13 mouse cellular contexts compared by ENCODE assay signal in genomic region chr5:4323387-4323704, GRCm38 (mm10).
DNase-seq lines count a peak whose midpoint lies in the region; ATAC-seq and TF ChIP-seq lines count a peak whose summit lies in the region.
"Had no signal": no experiment of that assay in that cellular context is flagged by ENCODE, and none has a peak within 500 bp of the region (broad histone marks: within the 10 kb centered on the region; RNA-seq: fewer than 3 reads in every experiment).

No protein-coding gene starts in this region.

- no peaks in the 10 kb centered on the region for H3K27me3 ChIP-seq in lung, postnatal 0 days (replicated peaks; ENCODE audit: insufficient read depth, low read length)
- H3K27me3 ChIP-seq in stomach, embryonic 16.5 days (ENCODE audit: control insufficient read depth, insufficient read depth, low read length): no peaks in the 10 kb centered on the region
- H3K27me3 ChIP-seq: neural tube, embryonic 15.5 days had no signal

- no peak overlapping the region for H3K4me3 ChIP-seq in lung, postnatal 0 days (ENCODE audit: low read depth, low read length)
- no peak overlapping the region for H3K4me3 ChIP-seq in stomach, embryonic 16.5 days (replicated peaks; ENCODE audit: low read length)
- H3K4me3 ChIP-seq: neural tube, embryonic 15.5 days had no signal

- H3K4me1 ChIP-seq in lung, postnatal 0 days (ENCODE audit: insufficient read depth, low read depth, low read length): peaks cover 8% of the 10 kb centered on the region; the same call in 1 of the 2 replicates
- H3K4me1 ChIP-seq in stomach, embryonic 16.5 days (ENCODE audit: control insufficient read depth, insufficient read depth, low read length): peaks cover 12% of the 10 kb centered on the region
- H3K4me1 ChIP-seq: neural tube, embryonic 15.5 days had no signal

- peak; percentile 75; the same call in 1 of the 2 replicates for TF ChIP-seq EP300 in lung, postnatal 0 days (IDR thresholded peaks at IDR 0.05)

- 0 out of 2 replicates have a peak overlapping the region, but pooled peaks have one; percentile 20 for H3K27ac ChIP-seq in lung, postnatal 0 days (ENCODE audit: low read length)
- peak overlapping the region; percentile 42; the same call in 1 of the 2 replicates for H3K27ac ChIP-seq in stomach, embryonic 16.5 days (ENCODE audit: low read length)
- H3K27ac ChIP-seq: neural tube, embryonic 15.5 days had no signal

- 41% methylated on average over 2 of the region's 2 CpGs for WGBS in lung, postnatal 0 days
- 56% methylated on average over 2 of the region's 2 CpGs for WGBS in stomach, embryonic 16.5 days

- H3K4me2 ChIP-seq in lung, postnatal 0 days (replicated peaks; ENCODE audit: low read depth, low read length): no peak overlapping the region
- H3K4me2 ChIP-seq in stomach, embryonic 16.5 days (ENCODE audit: low read depth, low read length): no peak overlapping the region
- H3K4me2 ChIP-seq: neural tube, embryonic 15.5 days had no signal

- no peaks in the 10 kb centered on the region for H3K36me3 ChIP-seq in lung, postnatal 0 days (ENCODE audit: insufficient read depth, low read length)
- H3K36me3 ChIP-seq in stomach, embryonic 16.5 days (ENCODE audit: control insufficient read depth, insufficient read depth, low read length): no peaks in the 10 kb centered on the region
- H3K36me3 ChIP-seq: neural tube, embryonic 15.5 days had no signal

- no peak overlapping the region for H3K9ac ChIP-seq in lung, postnatal 0 days (replicated peaks; ENCODE audit: low read depth)
- H3K9ac ChIP-seq in stomach, embryonic 16.5 days (ENCODE audit: low read length): no peak overlapping the region
- H3K9ac ChIP-seq: neural tube, embryonic 15.5 days had no signal

- no peaks in the 10 kb centered on the region for H3K9me3 ChIP-seq in lung, postnatal 0 days (ENCODE audit: low read length)
- H3K9me3 ChIP-seq in stomach, embryonic 16.5 days (replicated peaks; ENCODE audit: control insufficient read depth, low read length): no peaks in the 10 kb centered on the region
- H3K9me3 ChIP-seq: neural tube, embryonic 15.5 days had no signal

- DNase-seq in heart, adult 8-10 months (ENCODE audit: low spot score): peak; percentile 26
- DNase-seq in heart, postnatal 4 days: no peak
- peak; percentile 68 for DNase-seq in lung, postnatal 0 days (ENCODE audit: low spot score)
- DNase-seq in lung, postnatal 14 days: no peak
- DNase-seq in adipocyte (ENCODE audit: low spot score): peak; percentile 80
- no peak for DNase-seq in yolk sac, embryonic 10.5 days (ENCODE audit: low spot score)
- DNase-seq: cerebellum, adult 9-10 months; kidney, postnatal 10 days; right cerebral cortex, adult 18-20 months; thymus, postnatal 14 days had no signal

- TF ChIP-seq CTCF in lung, postnatal 0 days (IDR thresholded peaks at IDR 0.05): no peak

- peak; percentile 65 for ATAC-seq in lung, postnatal 0 days
- ATAC-seq in stomach, embryonic 16.5 days (ENCODE audit: insufficient read depth, low FRiP score): no peak; the same call in 1 of the 2 replicates
- ATAC-seq: hindbrain, embryonic 16.5 days had no signal

Comparison
In these comparisons a context has a peak if more than half of its experiments do, and no peak if none do; other contexts are left out.
1. DNase-seq: peak in heart, adult 8-10 months (single experiment), lung, postnatal 0 days (single experiment) and adipocyte (single experiment); none in heart, postnatal 4 days (single experiment), lung, postnatal 14 days (single experiment) and yolk sac, embryonic 10.5 days (single experiment).